Mouse (Mus musculus) cerebellum, adult 2 months (tissue): ENCODE measurements around the gene Add2. TPM values are rescaled to one million over a fixed set of nuclear protein-coding genes. Genes with fewer than 3 reads are reported as not detected.

Source experiments
- DNase-seq, 2 experiments: peaks; one replicate each; pipeline ENCODE4 v3.0.0; 2021
- H3K27ac ChIP-seq: fragments of 200-500 bp; 2 replicates; pipeline ENCODE4 v1.5.1; 2012; ENCODE audit warnings: low read length, control low read depth, inconsistent platforms; ENCODE audit not compliant: insufficient read depth
- H3K27me3 ChIP-seq: fragments of 200-500 bp; 2 replicates; pipeline ENCODE4 v1.6.1; 2012; ENCODE audit warnings: inconsistent platforms, mild to moderate bottlenecking, low read length, moderate library complexity; ENCODE audit not compliant: control insufficient read depth, insufficient read depth
- H3K4me1 ChIP-seq: fragments of 200-500 bp; 2 replicates; pipeline ENCODE4 v1.6.1; 2011; ENCODE audit warnings: low read length; ENCODE audit not compliant: control insufficient read depth, insufficient read depth
- H3K4me3 ChIP-seq: fragments of 200-500 bp; replicated peaks from 2 replicates; pipeline ENCODE3; 2011; ENCODE audit warnings: mild to moderate bottlenecking, low read depth, low read length, control low read depth; ENCODE audit not compliant: insufficient read depth
- CTCF ChIP-seq: fragments of 200-500 bp; IDR thresholded peaks from 2 replicates; pipeline ENCODE4 v1.5.1; 2011; ENCODE audit warnings: low read depth, mild to moderate bottlenecking, control low read depth, low read length, moderate library complexity, borderline replicate concordance; ENCODE audit not compliant: insufficient read depth
- POLR2A ChIP-seq: fragments of 200-500 bp; IDR thresholded peaks from 2 replicates; pipeline ENCODE4 v1.6.1; 2011; ENCODE audit warnings: low read length, control low read depth, borderline replicate concordance; ENCODE audit not compliant: insufficient read depth
- WGBS: fragments of 180-500 bp; shearing (Covaris S2); methylation state at CpG from one replicate; pipeline ENCODE4 v1.1.7; 2018; 5-methylcytosine and 5-hydroxymethylcytosine counted together
- polyA plus RNA-seq: library from polyadenylated mRNA; depleted of rRNA; stranded (reverse); fragments of >200 nt; gene quantifications from 2 replicates; pipeline ENCODE4 v1.2.3, GENCODE M21; 2012

Gene Add2
- polyA plus RNA-seq, 1 experiment, result 54.9 TPM

- Histone ChIP-seq H3K27me3 (no peaks in the 10 kb centered on the region), H3K4me1 (peaks cover 16% of the 10 kb centered on the region), H3K4me3 (no peak overlapping the region), H3K27ac (no peak overlapping the region)
- no peak for DNase-seq
- no peak for TF ChIP-seq POLR2A
- TF ChIP-seq CTCF, result no peak
- WGBS, result 20% methylated on average over 4 of the region's 4 CpGs
These were observed 24.6 kb downstream of the Add2 start for GRCm38 (mm10) chr6:86053099-86053498.

GRCm38 (mm10) chr6:86053594-86053993 lies 25.1 kb downstream of the Add2 start:
- Histone ChIP-seq H3K4me3 (no peak overlapping the region), H3K4me1 (peaks cover 16% of the 10 kb centered on the region), H3K27ac (no peak overlapping the region), H3K27me3 (no peaks in the 10 kb centered on the region)
- DNase-seq, result no peak
- WGBS, result 54% methylated on average over 5 of the region's 5 CpGs
- TF ChIP-seq CTCF, result no peak
- no peak for TF ChIP-seq POLR2A

GRCm38 (mm10) chr6:86058475-86058874 lies 30.0 kb downstream of the Add2 start:
- WGBS, result 6% methylated on average over 1 of the region's 1 CpGs
- Histone ChIP-seq H3K4me3 (no peak overlapping the region), H3K27me3 (no peaks in the 10 kb centered on the region), H3K27ac (no peak overlapping the region), H3K4me1 (peaks cover 7% of the 10 kb centered on the region; the same call in 1 of the 2 replicates)
- no peak for DNase-seq
- no peak for TF ChIP-seq CTCF
- TF ChIP-seq POLR2A, result no peak

- H3K27me3 ChIP-seq, result no peaks in the 10 kb centered on the region
- DNase-seq, result no peak
- 50% methylated on average over 7 of the region's 7 CpGs for WGBS
- TF ChIP-seq POLR2A (no peak), CTCF (no peak)
- peaks cover 9% of the 10 kb centered on the region; the same call in 1 of the 2 replicates for H3K4me1 ChIP-seq
- H3K4me3 ChIP-seq, result no peak overlapping the region
- H3K27ac ChIP-seq, result no peak overlapping the region
These were observed 30.8 kb downstream of the Add2 start for GRCm38 (mm10) chr6:86059151-86059853.

GRCm38 (mm10) chr6:86060170-86060569 lies 31.7 kb downstream of the Add2 start:
- WGBS, result 98% methylated on average over 3 of the region's 3 CpGs
- no peak for DNase-seq
- Histone ChIP-seq H3K4me3 (no peak overlapping the region), H3K4me1 (peaks cover 16% of the 10 kb centered on the region), H3K27ac (no peak overlapping the region), H3K27me3 (no peaks in the 10 kb centered on the region)
- TF ChIP-seq CTCF (no peak), POLR2A (no peak)

GRCm38 (mm10) chr6:86062226-86062625 lies 33.7 kb downstream of the Add2 start:
- TF ChIP-seq CTCF (no peak), POLR2A (no peak)
- WGBS, result 45% methylated on average over 5 of the region's 5 CpGs
- H3K4me1 ChIP-seq, result peaks cover 25% of the 10 kb centered on the region

GRCm38 (mm10) chr6:86062684-86063083 lies 34.2 kb downstream of the Add2 start:
- H3K27ac ChIP-seq, result no peak overlapping the region
- 82% methylated on average over 2 of the region's 2 CpGs for WGBS

More at GRCm38 (mm10) chr6:86062226-86062625, 33.7 kb downstream of the Add2 start:
- DNase-seq, result no peak
- Histone ChIP-seq H3K27ac (no peak overlapping the region), H3K4me3 (no peak overlapping the region), H3K27me3 (no peaks in the 10 kb centered on the region)

GRCm38 (mm10) chr6:86064318-86065016 lies 36.0 kb downstream of the Add2 start:
- whole genome bisulfite sequencing, result 39% methylated on average over 6 of the region's 6 CpGs
- no peak overlapping the region for H3K27ac ChIP-seq
- no peak for DNase-seq
- peaks cover 32% of the 10 kb centered on the region for H3K4me1 ChIP-seq
- H3K27me3 ChIP-seq, result no peaks in the 10 kb centered on the region
- H3K4me3 ChIP-seq, result no peak overlapping the region
- no peak for TF ChIP-seq POLR2A
- TF ChIP-seq CTCF, result no peak

More at GRCm38 (mm10) chr6:86062684-86063083, 34.2 kb downstream of the Add2 start:
- no peak overlapping the region for H3K4me3 ChIP-seq
- no peak for TF ChIP-seq POLR2A
- no peak for TF ChIP-seq CTCF
- no peaks in the 10 kb centered on the region for H3K27me3 ChIP-seq
- H3K4me1 ChIP-seq, result peaks cover 28% of the 10 kb centered on the region
- no peak for DNase-seq
